25 mouse cellular contexts compared by ENCODE assay signal in the genomic region with DNA sequence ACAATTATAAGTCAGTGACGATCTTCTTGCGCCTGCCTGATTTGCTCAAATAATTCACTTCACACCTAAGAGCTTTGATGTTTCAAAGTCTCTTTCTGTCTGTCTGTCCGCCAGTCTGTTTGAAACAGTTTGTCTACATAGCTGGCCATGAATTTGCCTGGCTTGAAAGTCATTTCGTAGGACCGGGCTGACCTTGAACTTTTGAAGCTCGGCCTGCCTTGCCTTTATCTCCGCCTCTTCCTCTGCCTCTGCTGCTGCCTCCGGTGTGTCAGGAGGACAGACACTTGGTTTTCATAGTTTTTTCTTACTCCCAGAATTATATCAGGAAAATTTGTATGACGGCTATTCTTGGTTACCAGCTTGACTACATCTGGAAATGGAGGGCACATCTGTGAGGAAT.
A peak's percentile ranks its signal among the peaks of the same experiment; 100 is the strongest.
DNase-seq lines count a peak whose midpoint lies in the region; TF ChIP-seq lines count a peak whose summit lies in the region.
"Had no signal": no experiment of that assay in that cellular context is flagged by ENCODE, and none has a peak within 500 bp of the region (broad histone marks: within the 10 kb centered on the region; RNA-seq: fewer than 3 reads in every experiment).

No protein-coding gene starts in this region.

- TF ChIP-seq CTCF in E14TG2a.4 (conservative IDR thresholded peaks at IDR 0.05; ENCODE audit: low read length): no peak

- H3K4me3 ChIP-seq in E14TG2a.4 (replicated peaks; ENCODE audit: low read length) (peak overlapping the region; percentile 73), ES-E14 (ENCODE audit: insufficient read depth in 1 of 2, low read depth in 1 of 2, low read length in 2 of 2, poor library complexity in 1 of 2, severe bottlenecking in 1 of 2) (peak overlapping the region; percentile 19 to 35; a peak in 3 of 4 replicates)
- H3K4me3 ChIP-seq: embryonic facial prominence, embryonic 12.5 days; forebrain, embryonic 15.5 days; heart, embryonic 13.5 days; liver, embryonic 13.5 days had no signal

- in situ Hi-C loops in ES-E14 (cut with MboI; ENCODE audit: low sequenced_read_pairs in 2 of 2, unreplicated experiment in 2 of 2): no loop called here

- no peak overlapping the region; the same call in 1 of the 2 replicates for H3K27ac ChIP-seq in ES-E14 (ENCODE audit: insufficient read depth, low read depth, low read length, poor library complexity, severe bottlenecking)
- H3K27ac ChIP-seq: embryonic facial prominence, embryonic 12.5 days; forebrain, embryonic 15.5 days; heart, embryonic 13.5 days; hindbrain, embryonic 14.5 days; liver, embryonic 13.5 days; macrophage had no signal

- H3K36me3 ChIP-seq in E14TG2a.4 (ENCODE audit: insufficient read depth, low read length): no peaks in the 10 kb centered on the region
- no peaks in the 10 kb centered on the region for H3K36me3 ChIP-seq in ES-E14 (ENCODE audit: control insufficient read depth, insufficient read depth, low read length, poor library complexity, severe bottlenecking)
- H3K36me3 ChIP-seq: embryonic facial prominence, embryonic 12.5 days; forebrain, embryonic 15.5 days; heart, embryonic 13.5 days; liver, embryonic 13.5 days had no signal

- peaks cover 72% of the 10 kb centered on the region for H3K4me1 ChIP-seq in E14TG2a.4 (replicated peaks; ENCODE audit: low read depth, low read length)
- H3K4me1 ChIP-seq in ES-E14 (ENCODE audit: control insufficient read depth in 2 of 2, insufficient read depth in 2 of 2, low read length in 2 of 2, poor library complexity in 1 of 2): peaks cover 9 to 15% of the 10 kb centered on the region in 2 experiments
- H3K4me1 ChIP-seq: embryonic facial prominence, embryonic 12.5 days; forebrain, embryonic 15.5 days; liver, embryonic 13.5 days had no signal

- DNase-seq in ES-E14 (ENCODE audit: low read depth, low spot score) (no peak), MN1 (ENCODE audit: low spot score) (no peak)
- DNase-seq in adrenal gland, adult 8-10 months: peak; percentile 72
- DNase-seq in testis, postnatal 10 days (ENCODE audit: low spot score): peak; percentile 43
- no peak for DNase-seq in layer of hippocampus, postnatal 25 days (ENCODE audit: extremely low spot score in 1 of 2, low spot score in 1 of 2)
- no peak for DNase-seq in cerebellum, adult 11 months
- DNase-seq: B cell, adult 2 months; cerebellum, adult 9-10 months; cerebellum, postnatal 36 days; embryo, embryonic 11 days; heart, postnatal 10 days; kidney, postnatal 14 days; layer of hippocampus, adult 9-11 months; left cerebral cortex, postnatal 4 days; liver, embryonic 13.5 days; lung, adult 2 months; lung, postnatal 10 days; midbrain, embryonic 14.5 days; thymus, postnatal 14 days had no signal

- H3K9ac ChIP-seq in ES-E14 (ENCODE audit: insufficient read depth, low read depth, low read length, poor library complexity, severe bottlenecking): no peak overlapping the region
- H3K9ac ChIP-seq: embryonic facial prominence, embryonic 12.5 days; forebrain, embryonic 15.5 days; heart, embryonic 13.5 days; hindbrain, embryonic 14.5 days; liver, embryonic 13.5 days had no signal

- H3K9me3 ChIP-seq in E14TG2a.4 (ENCODE audit: low read length) (peaks cover 6% of the 10 kb centered on the region), ES-E14 (ENCODE audit: control insufficient read depth, insufficient read depth, low read depth, low read length) (no peaks in the 10 kb centered on the region)
- H3K9me3 ChIP-seq: embryonic facial prominence, embryonic 12.5 days; forebrain, embryonic 15.5 days; heart, embryonic 13.5 days; liver, embryonic 13.5 days had no signal

- H3K27me3 ChIP-seq in E14TG2a.4 (ENCODE audit: insufficient read depth, low read length): no peaks in the 10 kb centered on the region
- H3K27me3 ChIP-seq: embryonic facial prominence, embryonic 12.5 days; forebrain, embryonic 15.5 days; heart, embryonic 13.5 days; liver, embryonic 13.5 days had no signal

TF ChIP-seq in ES-E14, 5 proteins besides CTCF, POLR2A, EP300 and RAD21:
- no peak for TF ChIP-seq CHD2 (IDR thresholded peaks at IDR 0.05; ENCODE audit: low read depth, low read length)
- TF ChIP-seq ZNF384 (IDR thresholded peaks at IDR 0.05; ENCODE audit: low read depth, low read length): no peak
- no peak for TF ChIP-seq ZC3H11A (IDR thresholded peaks at IDR 0.05; ENCODE audit: borderline replicate concordance, low read depth, low read length)
- TF ChIP-seq HCFC1 (IDR thresholded peaks at IDR 0.05; ENCODE audit: borderline replicate concordance, insufficient read depth, low read length): no peak
- TF ChIP-seq MAFK (IDR thresholded peaks at IDR 0.05; ENCODE audit: insufficient read depth, low read depth, low read length): no peak

Comparison
In these comparisons a context has a peak if more than half of its experiments do, and no peak if none do; other contexts are left out.
1. DNase-seq: peak in adrenal gland, adult 8-10 months (single experiment) and testis, postnatal 10 days (single experiment); none in ES-E14 (single experiment), MN1 (single experiment), layer of hippocampus, postnatal 25 days (0 of 2) and cerebellum, adult 11 months (single experiment).